21 mouse cellular contexts compared by ENCODE assay signal in genomic region chr6:62458710-62459109, GRCm38 (mm10).
DNase-seq lines count a peak whose midpoint lies in the region; TF ChIP-seq lines count a peak whose summit lies in the region.
"Had no signal": no experiment of that assay in that cellular context is flagged by ENCODE, and none has a peak within 500 bp of the region (broad histone marks: within the 10 kb centered on the region; RNA-seq: fewer than 3 reads in every experiment).

No protein-coding gene starts in this region.

- TF ChIP-seq CTCF in C2C12 (IDR thresholded peaks at IDR 0.05; ENCODE audit: control insufficient read depth, insufficient read depth, insufficient read length) = no peak

- DNase-seq in 416B (ENCODE audit: low read depth) = peak; percentile 73
- no peak for DNase-seq in urinary bladder, postnatal 25 days (ENCODE audit: low spot score)
- DNase-seq in kidney, postnatal 4 days = no peak
- DNase-seq in kidney, adult 11 months = no peak
- DNase-seq: adrenal gland, adult 2 months; adrenal gland, adult 8-10 months; adrenal gland, postnatal 10 days; adrenal gland, postnatal 14 days; adrenal gland, postnatal 25 days; adrenal gland, postnatal 36 days; B cell, adult 2 months; cerebellum, adult 11 months; cerebellum, adult 11-12 months; cerebellum, adult 18-20 months; cerebellum, adult 2 months; cerebellum, adult 8-10 months had no signal

- TF ChIP-seq POLR2A in myocyte (IDR thresholded peaks at IDR 0.05; ENCODE audit: insufficient read length, low read depth) = no peak

- H3K36me3 ChIP-seq in C2C12 (ENCODE audit: control insufficient read depth, insufficient read depth) (no peaks in the 10 kb centered on the region), myocyte (ENCODE audit: control insufficient read depth, insufficient read depth) (no peaks in the 10 kb centered on the region)
- H3K36me3 ChIP-seq: G1E had no signal

- H3ac ChIP-seq in C2C12 (ENCODE audit: control insufficient read depth, insufficient read length, low read depth) (no peak overlapping the region), myocyte (ENCODE audit: control insufficient read depth, insufficient read length) (no peak overlapping the region)

- H3K79me3 ChIP-seq in C2C12 (ENCODE audit: low read depth) = no peaks in the 10 kb centered on the region

- peak overlapping the region; percentile 14 for H3K4me2 ChIP-seq in myocyte (ENCODE audit: low read depth)

- H3K79me2 ChIP-seq in C2C12 (ENCODE audit: control insufficient read depth, insufficient read depth) (no peaks in the 10 kb centered on the region), myocyte (ENCODE audit: control insufficient read depth, insufficient read depth) (no peaks in the 10 kb centered on the region)

- no peaks in the 10 kb centered on the region for H3K27me3 ChIP-seq in C2C12 (ENCODE audit: control insufficient read depth, insufficient read depth, insufficient read length)
- no peaks in the 10 kb centered on the region for H3K27me3 ChIP-seq in myocyte (ENCODE audit: control insufficient read depth, insufficient read depth, insufficient read length)
- H3K27me3 ChIP-seq: CH12.LX, Patski had no signal

- H3K4me3 ChIP-seq in C2C12 (ENCODE audit: insufficient read depth, poor library complexity, severe bottlenecking) (no peak overlapping the region), myocyte (no peak overlapping the region)

TF ChIP-seq in C2C12, 6 proteins besides CTCF, POLR2A, EP300 and RAD21:
- TF ChIP-seq MAX (IDR thresholded peaks at IDR 0.05) (no peak), MYOG (IDR thresholded peaks at IDR 0.05; ENCODE audit: control insufficient read depth, extremely low read depth, insufficient read length) (no peak), CEBPB (IDR thresholded peaks at IDR 0.05; ENCODE audit: low read depth) (peak; percentile 91), USF1 (IDR thresholded peaks at IDR 0.05; ENCODE audit: low read depth) (no peak), FOSL1 (IDR thresholded peaks at IDR 0.05; ENCODE audit: insufficient read depth, low read length, poor library complexity, severe bottlenecking) (peak; percentile 51)

TF ChIP-seq in myocyte, 11 proteins besides CTCF, POLR2A, EP300 and RAD21:
- TF ChIP-seq REST (IDR thresholded peaks at IDR 0.05; ENCODE audit: insufficient read depth, insufficient read length) (no peak), MYOG (IDR thresholded peaks at IDR 0.05; ENCODE audit: control insufficient read depth in 1 of 3, insufficient read depth in 1 of 3, insufficient read length in 2 of 3, low read depth in 2 of 3) (no peak), MYOD1 (IDR thresholded peaks at IDR 0.05; ENCODE audit: control insufficient read depth in 1 of 3, insufficient read length in 2 of 3, low read depth in 2 of 3) (no peak), CEBPB (IDR thresholded peaks at IDR 0.05; ENCODE audit: insufficient read depth, poor library complexity, severe bottlenecking) (peak; percentile 83), POLR2AphosphoS2 (IDR thresholded peaks at IDR 0.05; ENCODE audit: insufficient read length, low read depth) (no peak), MAX (IDR thresholded peaks at IDR 0.05; ENCODE audit: low read depth) (no peak), USF1 (IDR thresholded peaks at IDR 0.05; ENCODE audit: low read depth) (no peak)
